8 mouse cellular contexts compared by ENCODE assay signal in genomic region chr8:84773833-84774232, GRCm38 (mm10). TPM values are rescaled to one million over a fixed set of nuclear protein-coding genes. Genes with fewer than 3 reads are reported as not detected.
DNase-seq lines count a peak whose midpoint lies in the region; ATAC-seq lines count a peak whose summit lies in the region.

No protein-coding gene starts in this region.

- H3K9me3 ChIP-seq in hindbrain, embryonic 16.5 days (ENCODE audit: control insufficient read depth, low read length): no peaks in the 10 kb centered on the region
- H3K9me3 ChIP-seq in stomach, embryonic 15.5 days: no peaks in the 10 kb centered on the region

- peaks cover 30% of the 10 kb centered on the region for H3K4me1 ChIP-seq in hindbrain, embryonic 16.5 days (ENCODE audit: control insufficient read depth, insufficient read depth, low read depth, low read length)
- H3K4me1 ChIP-seq in stomach, embryonic 15.5 days: peaks cover 45% of the 10 kb centered on the region

- H3K9ac ChIP-seq in hindbrain, embryonic 16.5 days (ENCODE audit: low read depth, low read length): peak overlapping the region; percentile 46; the same call in 1 of the 2 replicates
- H3K9ac ChIP-seq in stomach, embryonic 15.5 days: no peak overlapping the region

- intact Hi-C loops in left cerebral cortex, postnatal 10 days (cut with DNase I): no loop called here

- no peaks in the 10 kb centered on the region for H3K36me3 ChIP-seq in hindbrain, embryonic 16.5 days (ENCODE audit: control insufficient read depth, insufficient read depth, low read length)
- peaks cover 4% of the 10 kb centered on the region; the same call in 1 of the 2 replicates for H3K36me3 ChIP-seq in stomach, embryonic 15.5 days

- peak overlapping the region; percentile 91 for H3K27ac ChIP-seq in hindbrain, embryonic 16.5 days (ENCODE audit: low read depth, low read length)
- H3K27ac ChIP-seq in stomach, embryonic 15.5 days: peak overlapping the region; percentile 90

- DNase-seq in embryo, embryonic 10 days (ENCODE audit: low spot score): peak; percentile 64
- no peak for DNase-seq in embryo, embryonic 10.5 days (ENCODE audit: low spot score)
- peak; percentile 95 for DNase-seq in cerebellum, adult 9-11 months
- peak; percentile 65 to 77 for DNase-seq in gastrocnemius, adult 8-10 months (ENCODE audit: low spot score in 2 of 2)
- DNase-seq in left cerebral cortex, postnatal 10 days (ENCODE audit: extremely low spot score in 1 of 2, low spot score in 2 of 2): peak; percentile 87 to 90

- 0% methylated on average over 19 of the region's 19 CpGs for WGBS in hindbrain, embryonic 16.5 days
- WGBS in stomach, embryonic 15.5 days: 2% methylated on average over 18 of the region's 19 CpGs

- H3K4me3 ChIP-seq in hindbrain, embryonic 16.5 days (ENCODE audit: low read length): peak overlapping the region; percentile 39
- H3K4me3 ChIP-seq in stomach, embryonic 15.5 days (replicated peaks): peak overlapping the region; percentile 31

- peak overlapping the region; percentile 55 for H3K4me2 ChIP-seq in hindbrain, embryonic 16.5 days (ENCODE audit: low read length)
- peak overlapping the region; percentile 51 for H3K4me2 ChIP-seq in stomach, embryonic 15.5 days

- peaks cover 19% of the 10 kb centered on the region; the same call in 1 of the 2 replicates for H3K27me3 ChIP-seq in hindbrain, embryonic 16.5 days (replicated peaks; ENCODE audit: control insufficient read depth, insufficient read depth, low read length)
- H3K27me3 ChIP-seq in stomach, embryonic 15.5 days (replicated peaks): peaks cover 34% of the 10 kb centered on the region

- peak; percentile 90 for ATAC-seq in hindbrain, embryonic 16.5 days
- 0 out of 2 replicates have a peak, but pooled peaks have one; percentile 7 for ATAC-seq in megakaryocyte progenitor cell, adult 5-6 weeks (replicated peaks; ENCODE audit: poor library complexity)
- peak; percentile 72 for ATAC-seq in stomach, embryonic 15.5 days (ENCODE audit: insufficient read depth, low FRiP score, low read depth)

RNA-seq across cellular contexts. Expression of gene Nfix, which starts 26.3 kb away (rescaled TPM):
- total RNA-seq in gastrocnemius, adult 8-10 months (2022): 100 to 1,000 TPM; 507 to 604 (median 532) TPM
- 94.3 and 109 TPM in 2 replicates for polyA plus RNA-seq in hindbrain, embryonic 16.5 days (2015; fragmentation: Nextera tagmentation; extraction: Ambion mirVana)
- 100 to 1,000 TPM; 397 to 441 TPM for total RNA-seq in left cerebral cortex, postnatal 10 days (2021)
- total RNA-seq in megakaryocyte progenitor cell, adult 5-6 weeks (2015): 44.4 and 46.9 TPM in 2 replicates
- 12.0 and 15.7 TPM in 2 replicates for total RNA-seq in megakaryocyte progenitor cell, adult 5-6 weeks (2017)
- polyA plus RNA-seq in stomach, embryonic 15.5 days (2015; fragmentation: Nextera tagmentation; extraction: Ambion mirVana): 28.7 and 29.3 TPM in 2 replicates

RNA-seq across cellular contexts. Expression of gene Dand5, which starts 48.8 kb away (rescaled TPM):
- 10 to 100 TPM in 3 of 4 experiments, 1 to 10 TPM in 1; 7.8 to 12.9 (median 12.2) TPM for total RNA-seq in gastrocnemius, adult 8-10 months (2022)
- polyA plus RNA-seq in hindbrain, embryonic 16.5 days (2015; fragmentation: Nextera tagmentation; extraction: Ambion mirVana): 15.4 and 17.1 TPM in 2 replicates
- 1 to 10 TPM; 7.4 to 8.3 TPM for total RNA-seq in left cerebral cortex, postnatal 10 days (2021)
- 2.2 and 2.4 TPM in 2 replicates for total RNA-seq in megakaryocyte progenitor cell, adult 5-6 weeks (2015)
- total RNA-seq in megakaryocyte progenitor cell, adult 5-6 weeks (2017): 1.7 and 4.0 TPM in 2 replicates
- polyA plus RNA-seq in stomach, embryonic 15.5 days (2015; fragmentation: Nextera tagmentation; extraction: Ambion mirVana): 6.3 and 6.9 TPM in 2 replicates

RNA-seq across cellular contexts. Expression of gene G430095P16Rik, which starts 51.0 kb away (rescaled TPM):
- total RNA-seq in gastrocnemius, adult 8-10 months (2022): under 1 TPM in 3 of 4 experiments, not detected in 1; 0.43 to 0.56 (median 0.48) TPM
- polyA plus RNA-seq in hindbrain, embryonic 16.5 days (2015; fragmentation: Nextera tagmentation; extraction: Ambion mirVana): 0.82 and 0.89 TPM in 2 replicates
- total RNA-seq in left cerebral cortex, postnatal 10 days (2021): under 1 TPM in 1 of 2 experiments, not detected in 1; 0.51 TPM
- total RNA-seq in megakaryocyte progenitor cell, adult 5-6 weeks (2015): 12.2 and 15.2 TPM in 2 replicates
- total RNA-seq in megakaryocyte progenitor cell, adult 5-6 weeks (2017): 3.7 and 8.5 TPM in 2 replicates
- polyA plus RNA-seq in stomach, embryonic 15.5 days (2015; fragmentation: Nextera tagmentation; extraction: Ambion mirVana): 3.5 and 4.1 TPM in 2 replicates

RNA-seq across cellular contexts. Expression of gene Gadd45gip1, which starts 57.5 kb away (rescaled TPM):
- 10 to 100 TPM; 18.6 to 23.2 (median 20.8) TPM for total RNA-seq in gastrocnemius, adult 8-10 months (2022)
- 40.6 and 40.7 TPM in 2 replicates for polyA plus RNA-seq in hindbrain, embryonic 16.5 days (2015; fragmentation: Nextera tagmentation; extraction: Ambion mirVana)
- 10 to 100 TPM; 20.6 to 21.3 TPM for total RNA-seq in left cerebral cortex, postnatal 10 days (2021)
- 21.4 and 21.9 TPM in 2 replicates for total RNA-seq in megakaryocyte progenitor cell, adult 5-6 weeks (2015)
- total RNA-seq in megakaryocyte progenitor cell, adult 5-6 weeks (2017): 51.2 and 57.4 TPM in 2 replicates
- 52.7 and 54.5 TPM in 2 replicates for polyA plus RNA-seq in stomach, embryonic 15.5 days (2015; fragmentation: Nextera tagmentation; extraction: Ambion mirVana)

Comparison
In these comparisons a context has a peak if more than half of its experiments do, and no peak if none do; other contexts are left out.
1. ATAC-seq: peak in every context shown above with its lines; median percentile 90 in hindbrain, embryonic 16.5 days; 72 in stomach, embryonic 15.5 days; 7 in megakaryocyte progenitor cell, adult 5-6 weeks.
2. RNA of gene Nfix, which starts 26.3 kb away (total RNA-seq): 507 to 604 TPM in gastrocnemius, adult 8-10 months and 397 to 441 TPM in left cerebral cortex, postnatal 10 days; 12.0 to 46.9 TPM in megakaryocyte progenitor cell, adult 5-6 weeks; every median in the first group is over 4 times any median in the second.